Mouse (Mus musculus): ENCODE measurements around the gene Stox2. TPM values are rescaled to one million over a fixed set of nuclear protein-coding genes. Genes with fewer than 3 reads are reported as not detected.
A peak's percentile ranks its signal among the peaks of the same experiment; 100 is the strongest.

Stox2 gene
- polyA plus RNA-seq, 1 experiment from 2014 or later, result 18.5 TPM

- Histone ChIP-seq H3K4me1 (ENCODE audit: control insufficient read depth, insufficient read depth, low read length) (peaks cover 5% of the 10 kb centered on the region; the same call in 1 of the 2 replicates), H3K4me3 (ENCODE audit: low read depth, low read length) (no peak overlapping the region), H3K27ac (replicated peaks; ENCODE audit: low read depth, low read length) (no peak overlapping the region), H3K27me3 (ENCODE audit: control insufficient read depth, insufficient read depth, low read length) (no peaks in the 10 kb centered on the region), H3K36me3 (ENCODE audit: control insufficient read depth, insufficient read depth, low read length) (no peaks in the 10 kb centered on the region), H3K9ac (ENCODE audit: low read length) (no peak overlapping the region), H3K4me2 (ENCODE audit: low read depth, severe bottlenecking) (no peak overlapping the region), H3K9me3 (ENCODE audit: control insufficient read depth, low read length) (no peaks in the 10 kb centered on the region)
- DNase-seq (ENCODE audit: low spot score), result no peak
- ATAC-seq (ENCODE audit: insufficient number of reproducible peaks, low FRiP score, low TSS enrichment, low read depth), result no peak
- 95% methylated on average over 15 of the region's 15 CpGs for WGBS
Measured at GRCm38 (mm10) chr8:47244202-47244601, 202.0 kb downstream of the Stox2 start.

GRCm38 (mm10) chr8:47243631-47244030 lies 202.5 kb downstream of the Stox2 start:
- peaks cover 5% of the 10 kb centered on the region; the same call in 1 of the 2 replicates for H3K4me1 ChIP-seq (ENCODE audit: control insufficient read depth, insufficient read depth, low read length)
- no peak overlapping the region for H3K4me2 ChIP-seq (ENCODE audit: low read depth, severe bottlenecking)

DNA sequence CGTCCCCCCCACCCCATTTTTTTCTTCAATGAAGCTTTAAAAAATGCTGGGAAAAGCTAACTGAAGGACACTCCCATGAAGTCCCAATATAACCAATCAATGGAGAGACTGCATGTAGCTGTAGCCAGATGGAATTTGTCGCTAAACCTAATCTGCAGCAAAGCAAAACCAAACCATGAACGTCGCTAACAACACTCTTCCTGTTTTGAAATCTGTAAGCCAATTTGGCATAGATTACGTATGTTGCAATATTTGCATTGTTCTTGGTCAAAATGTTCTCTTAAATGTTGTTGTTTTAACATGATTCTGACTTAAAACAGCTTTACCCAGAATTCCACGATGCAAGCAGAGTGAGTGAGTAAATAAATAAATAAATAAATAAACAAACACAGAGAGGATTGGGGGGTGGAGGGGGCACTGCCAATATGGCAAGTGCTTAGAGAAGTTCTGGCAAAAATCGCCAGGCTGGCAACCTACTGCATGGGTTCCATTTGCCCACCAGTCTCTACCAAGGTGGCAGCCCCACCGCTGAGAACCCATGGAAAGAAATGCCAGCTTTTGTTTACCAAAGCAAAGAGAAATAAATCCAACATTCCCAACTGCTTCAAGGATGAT lies 203.0 kb downstream of the Stox2 start:
- Histone ChIP-seq H3K4me3 (ENCODE audit: low read depth, low read length) (no peak overlapping the region; the same call in 1 of the 2 replicates), H3K4me2 (ENCODE audit: low read depth, severe bottlenecking) (peak overlapping the region; percentile 25; the same call in 1 of the 2 replicates), H3K4me1 (ENCODE audit: control insufficient read depth, insufficient read depth, low read length) (peaks cover 5% of the 10 kb centered on the region; the same call in 1 of the 2 replicates), H3K9me3 (ENCODE audit: control insufficient read depth, low read length) (no peaks in the 10 kb centered on the region), H3K36me3 (ENCODE audit: control insufficient read depth, insufficient read depth, low read length) (no peaks in the 10 kb centered on the region), H3K27ac (replicated peaks; ENCODE audit: low read depth, low read length) (no peak overlapping the region), H3K9ac (ENCODE audit: low read length) (no peak overlapping the region; the same call in 1 of the 2 replicates), H3K27me3 (ENCODE audit: control insufficient read depth, insufficient read depth, low read length) (no peaks in the 10 kb centered on the region)
- no peak for DNase-seq (ENCODE audit: low spot score)
- ATAC-seq (ENCODE audit: insufficient number of reproducible peaks, low FRiP score, low TSS enrichment, low read depth), result peak; percentile 57; the same call in 1 of the 2 replicates
- 55% methylated on average over 8 of the region's 8 CpGs for WGBS

More at GRCm38 (mm10) chr8:47243631-47244030, 202.5 kb downstream of the Stox2 start:
- WGBS, result 77% methylated on average over 12 of the region's 12 CpGs
- Histone ChIP-seq H3K9me3 (ENCODE audit: control insufficient read depth, low read length) (no peaks in the 10 kb centered on the region), H3K27ac (replicated peaks; ENCODE audit: low read depth, low read length) (no peak overlapping the region), H3K9ac (ENCODE audit: low read length) (no peak overlapping the region), H3K27me3 (ENCODE audit: control insufficient read depth, insufficient read depth, low read length) (no peaks in the 10 kb centered on the region), H3K36me3 (ENCODE audit: control insufficient read depth, insufficient read depth, low read length) (no peaks in the 10 kb centered on the region), H3K4me3 (ENCODE audit: low read depth, low read length) (no peak overlapping the region)
- DNase-seq (ENCODE audit: low spot score) (no peak), ATAC-seq (ENCODE audit: insufficient number of reproducible peaks, low FRiP score, low TSS enrichment, low read depth) (no peak)

DNA sequence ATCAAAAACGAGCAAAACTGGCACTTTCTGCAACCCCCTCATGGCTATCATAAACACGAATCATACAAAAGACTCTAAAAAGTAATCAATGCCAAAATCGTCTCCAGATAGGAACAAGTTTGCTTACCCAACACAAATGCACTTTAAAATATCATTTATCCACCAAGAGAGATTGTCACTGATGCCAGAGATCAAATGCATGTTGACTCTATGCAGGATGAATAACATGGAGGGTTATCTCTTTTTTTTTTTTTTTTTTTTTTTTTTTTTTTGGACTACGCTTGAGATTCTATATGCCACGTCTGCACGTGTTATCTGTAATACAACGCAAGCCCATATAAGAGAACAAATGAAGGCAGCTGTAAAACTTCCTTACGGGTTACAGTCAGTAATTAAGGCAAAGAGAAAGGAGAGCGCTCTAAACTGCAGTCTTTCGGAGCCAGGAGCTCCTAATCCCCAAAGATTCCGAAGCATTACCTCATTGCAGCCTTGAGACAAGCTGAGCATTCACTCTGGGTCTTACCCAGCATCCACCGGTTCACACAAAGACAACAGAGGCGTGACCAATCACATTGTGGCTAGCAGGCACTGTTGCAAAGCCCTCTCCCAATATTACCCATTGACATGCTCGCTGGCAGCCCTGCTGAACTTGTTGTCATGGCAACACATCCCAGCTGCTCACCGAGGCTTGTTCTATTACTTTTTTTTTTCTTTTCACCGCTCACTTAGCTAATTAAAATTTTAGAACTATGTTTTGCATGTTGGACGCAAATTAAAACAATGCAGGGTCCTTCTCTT lies 203.8 kb downstream of the Stox2 start:
- no peaks in the 10 kb centered on the region for H3K9me3 ChIP-seq (ENCODE audit: control insufficient read depth, low read length)
- H3K9ac ChIP-seq (ENCODE audit: low read length), result no peak overlapping the region; the same call in 1 of the 2 replicates
- ATAC-seq (ENCODE audit: insufficient number of reproducible peaks, low FRiP score, low TSS enrichment, low read depth) (peak; percentile 93), DNase-seq (ENCODE audit: low spot score) (peak; percentile 81)
- H3K27me3 ChIP-seq (ENCODE audit: control insufficient read depth, insufficient read depth, low read length), result no peaks in the 10 kb centered on the region
- peaks cover 5% of the 10 kb centered on the region; the same call in 1 of the 2 replicates for H3K4me1 ChIP-seq (ENCODE audit: control insufficient read depth, insufficient read depth, low read length)
- no peak overlapping the region; the same call in 1 of the 2 replicates for H3K4me3 ChIP-seq (ENCODE audit: low read depth, low read length)
- peak overlapping the region; percentile 25 for H3K4me2 ChIP-seq (ENCODE audit: low read depth, severe bottlenecking)
- no peak overlapping the region for H3K27ac ChIP-seq (replicated peaks; ENCODE audit: low read depth, low read length)
- H3K36me3 ChIP-seq (ENCODE audit: control insufficient read depth, insufficient read depth, low read length), result no peaks in the 10 kb centered on the region
- 31% methylated on average over 17 of the region's 17 CpGs for WGBS

GRCm38 (mm10) chr8:47241421-47242078 lies 204.6 kb downstream of the Stox2 start:
- no peaks in the 10 kb centered on the region for H3K36me3 ChIP-seq (ENCODE audit: control insufficient read depth, insufficient read depth, low read length)
- no peaks in the 10 kb centered on the region for H3K9me3 ChIP-seq (ENCODE audit: control insufficient read depth, low read length)
- peaks cover 5% of the 10 kb centered on the region; the same call in 1 of the 2 replicates for H3K4me1 ChIP-seq (ENCODE audit: control insufficient read depth, insufficient read depth, low read length)
- no peak for ATAC-seq (ENCODE audit: insufficient number of reproducible peaks, low FRiP score, low TSS enrichment, low read depth)
- no peak for DNase-seq (ENCODE audit: low spot score)
- WGBS, result 84% methylated on average over 13 of the region's 13 CpGs
- H3K4me3 ChIP-seq (ENCODE audit: low read depth, low read length), result no peak overlapping the region
- H3K4me2 ChIP-seq (ENCODE audit: low read depth, severe bottlenecking), result no peak overlapping the region
- H3K27ac ChIP-seq (replicated peaks; ENCODE audit: low read depth, low read length), result no peak overlapping the region
- no peak overlapping the region for H3K9ac ChIP-seq (ENCODE audit: low read length)
- no peaks in the 10 kb centered on the region for H3K27me3 ChIP-seq (ENCODE audit: control insufficient read depth, insufficient read depth, low read length)

- DNase-seq (ENCODE audit: low spot score) (no peak), ATAC-seq (ENCODE audit: insufficient number of reproducible peaks, low FRiP score, low TSS enrichment, low read depth) (no peak)
- 81% methylated on average over 4 of the region's 4 CpGs for WGBS
- Histone ChIP-seq H3K9ac (ENCODE audit: low read length) (no peak overlapping the region), H3K4me2 (ENCODE audit: low read depth, severe bottlenecking) (no peak overlapping the region), H3K4me1 (ENCODE audit: control insufficient read depth, insufficient read depth, low read length) (peaks cover 5% of the 10 kb centered on the region; the same call in 1 of the 2 replicates), H3K4me3 (ENCODE audit: low read depth, low read length) (no peak overlapping the region), H3K27me3 (ENCODE audit: control insufficient read depth, insufficient read depth, low read length) (no peaks in the 10 kb centered on the region), H3K9me3 (ENCODE audit: control insufficient read depth, low read length) (no peaks in the 10 kb centered on the region), H3K36me3 (ENCODE audit: control insufficient read depth, insufficient read depth, low read length) (no peaks in the 10 kb centered on the region), H3K27ac (replicated peaks; ENCODE audit: low read depth, low read length) (no peak overlapping the region)
Measured at GRCm38 (mm10) chr8:47240871-47241270, 205.3 kb downstream of the Stox2 start.

- Histone ChIP-seq H3K27ac (replicated peaks; ENCODE audit: low read depth, low read length) (no peak overlapping the region), H3K36me3 (ENCODE audit: control insufficient read depth, insufficient read depth, low read length) (no peaks in the 10 kb centered on the region), H3K9ac (ENCODE audit: low read length) (no peak overlapping the region), H3K9me3 (ENCODE audit: control insufficient read depth, low read length) (no peaks in the 10 kb centered on the region), H3K4me2 (ENCODE audit: low read depth, severe bottlenecking) (no peak overlapping the region), H3K27me3 (ENCODE audit: control insufficient read depth, insufficient read depth, low read length) (no peaks in the 10 kb centered on the region), H3K4me3 (ENCODE audit: low read depth, low read length) (no peak overlapping the region), H3K4me1 (ENCODE audit: control insufficient read depth, insufficient read depth, low read length) (peaks cover 5% of the 10 kb centered on the region; the same call in 1 of the 2 replicates)
- DNase-seq (ENCODE audit: low spot score) (no peak), ATAC-seq (ENCODE audit: insufficient number of reproducible peaks, low FRiP score, low TSS enrichment, low read depth) (no peak)
- WGBS, result 74% methylated on average over 7 of the region's 7 CpGs
Measured at GRCm38 (mm10) chr8:47240266-47240665, 205.9 kb downstream of the Stox2 start.

DNA sequence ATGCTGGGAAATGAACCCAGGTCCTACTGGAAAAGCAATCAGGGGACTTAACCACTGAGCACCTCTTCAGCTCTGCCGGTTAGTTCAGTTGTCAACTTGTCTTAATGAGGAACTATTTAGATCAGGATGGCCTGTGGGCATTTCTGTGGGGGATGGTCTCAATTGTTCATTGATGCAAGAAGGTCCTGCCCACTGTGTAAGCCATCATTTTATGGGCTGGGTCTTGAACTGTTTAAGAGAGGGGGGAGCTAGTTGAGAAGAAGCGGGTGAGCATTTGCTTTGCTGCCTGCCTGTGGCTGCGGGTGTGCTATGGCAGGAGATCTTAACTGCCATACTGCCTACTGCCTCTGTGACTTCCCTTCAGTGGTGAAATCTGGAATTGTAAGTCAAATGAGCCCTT lies 214.1 kb downstream of the Stox2 start:
- Histone ChIP-seq H3K4me2 (ENCODE audit: low read depth, severe bottlenecking) (no peak overlapping the region), H3K4me3 (ENCODE audit: low read depth, low read length) (no peak overlapping the region), H3K4me1 (ENCODE audit: control insufficient read depth, insufficient read depth, low read length) (0 out of 2 replicates have a peak, but pooled peaks cover 5% of the 10 kb centered on the region), H3K36me3 (ENCODE audit: control insufficient read depth, insufficient read depth, low read length) (no peaks in the 10 kb centered on the region), H3K9me3 (ENCODE audit: control insufficient read depth, low read length) (no peaks in the 10 kb centered on the region), H3K27ac (replicated peaks; ENCODE audit: low read depth, low read length) (no peak overlapping the region), H3K27me3 (ENCODE audit: control insufficient read depth, insufficient read depth, low read length) (no peaks in the 10 kb centered on the region), H3K9ac (ENCODE audit: low read length) (no peak overlapping the region)
- WGBS, result 58% methylated on average over 3 of the region's 3 CpGs
- no peak for ATAC-seq (ENCODE audit: insufficient number of reproducible peaks, low FRiP score, low TSS enrichment, low read depth)
- DNase-seq (ENCODE audit: low spot score), result no peak

All from limb, embryonic 11.5 days (tissue).